Mouse (Mus musculus) MEL (cell line): ENCODE measurements at regions not wholly inside any gene's neighbourhood (a gene's known extent, or its start where the extent isn't known, plus 50 kb on each side); places are given as distances from the start of the nearest gene placed in this dataset.

Experiments
- DNase-seq: peaks from one replicate; pipeline ENCODE4 v3.0.0; 2011; ENCODE audit warnings: low read depth, low spot score
- H3K27ac ChIP-seq: 2 replicates; pipeline ENCODE4 v1.5.1; 2012; ENCODE audit warnings: low read depth, mild to moderate bottlenecking, control low read depth, low read length, moderate library complexity; ENCODE audit not compliant: control insufficient read depth
- H3K27me3 ChIP-seq, 2 experiments: fragments of 150-350 bp in 1 of 2; sonication (generic) in 1 of 2; 2 replicates each; pipeline ENCODE4 v1.6.1; 2012; ENCODE audit warnings: low read length in 2 of 2, mild to moderate bottlenecking in 2 of 2, improper control_type of control experiment in 1 of 2, moderate library complexity in 1 of 2; ENCODE audit not compliant: insufficient read depth in 2 of 2, control insufficient read depth in 1 of 2
- H3K36me3 ChIP-seq, 2 experiments: 2 replicates each; pipeline ENCODE4 v1.6.1; 2012 to 2014; ENCODE audit warnings: low read length in 2 of 2, improper control_type of control experiment in 1 of 2, inconsistent platforms in 1 of 2, mild to moderate bottlenecking in 1 of 2; ENCODE audit not compliant: insufficient read depth in 2 of 2, control insufficient read depth in 1 of 2
- H3K4me1 ChIP-seq, 2 experiments: fragments of 150-350 bp in 1 of 2; sonication (generic) in 1 of 2; 2 replicates each; pipeline ENCODE4 v1.6.1; 2012; ENCODE audit warnings: low read length in 2 of 2, improper control_type of control experiment in 1 of 2, mild to moderate bottlenecking in 1 of 2; ENCODE audit not compliant: insufficient read depth in 2 of 2, control insufficient read depth in 1 of 2
- H3K4me3 ChIP-seq, 2 experiments: fragments of 150-350 bp in 1 of 2; sonication (generic) in 1 of 2; 2 replicates each; pipeline ENCODE4 v1.5.1; 2012; ENCODE audit warnings: low read depth in 2 of 2, low read length in 2 of 2, mild to moderate bottlenecking in 2 of 2, moderate library complexity in 2 of 2, control low read depth in 1 of 2, improper control_type of control experiment in 1 of 2; ENCODE audit not compliant: control insufficient read depth in 1 of 2, insufficient read depth in 1 of 2
- H3K79me2 ChIP-seq: 2 replicates; pipeline ENCODE4 v1.6.1; 2012; ENCODE audit warnings: mild to moderate bottlenecking, low read length, moderate library complexity; ENCODE audit not compliant: control insufficient read depth, poor library complexity, insufficient read depth
- H3K9ac ChIP-seq: 2 replicates; pipeline ENCODE4 v1.6.1; 2012; ENCODE audit warnings: low read depth, mild to moderate bottlenecking, control low read depth, low read length, moderate library complexity; ENCODE audit not compliant: control insufficient read depth, poor library complexity, severe bottlenecking
- H3K9me3 ChIP-seq: fragments of 150-350 bp; sonication (generic); replicated peaks from 2 replicates; pipeline ENCODE4 v1.6.1; 2012; ENCODE audit warnings: mild to moderate bottlenecking, low read length, improper control_type of control experiment, moderate library complexity; ENCODE audit not compliant: insufficient read depth
- BHLHE40 ChIP-seq: IDR thresholded peaks from 2 replicates; pipeline ENCODE4 v1.6.1; 2012; ENCODE audit warnings: low read depth, mild to moderate bottlenecking, inconsistent platforms, low read length, improper control_type of control experiment, borderline replicate concordance
- CHD1 ChIP-seq: IDR thresholded peaks from 2 replicates; pipeline ENCODE4 v1.6.1; 2012; ENCODE audit warnings: low read depth, mild to moderate bottlenecking, inconsistent platforms, low read length, improper control_type of control experiment
- E2F4 ChIP-seq: IDR thresholded peaks from 2 replicates; pipeline ENCODE4 v1.6.1; 2011; ENCODE audit warnings: low read depth, low read length, improper control_type of control experiment, borderline replicate concordance
- EP300 ChIP-seq, 2 experiments: IDR thresholded peaks; 2 replicates each; pipeline ENCODE4 v1.6.1; 2011; ENCODE audit warnings: improper control_type of control experiment in 2 of 2, low read length in 2 of 2, low read depth in 1 of 2, mild to moderate bottlenecking in 1 of 2
- ETS1 ChIP-seq: IDR thresholded peaks from 2 replicates; pipeline ENCODE4 v1.6.1; 2012; ENCODE audit warnings: low read depth, mild to moderate bottlenecking, inconsistent platforms, low read length, improper control_type of control experiment, moderate library complexity
- GABPA ChIP-seq: IDR thresholded peaks from 2 replicates; pipeline ENCODE4 v1.6.1; 2012; ENCODE audit warnings: low read depth, mild to moderate bottlenecking, inconsistent platforms, low read length, improper control_type of control experiment, moderate library complexity
- HCFC1 ChIP-seq: IDR thresholded peaks from 2 replicates; pipeline ENCODE4 v1.6.1; 2012; ENCODE audit warnings: low read depth, mild to moderate bottlenecking, inconsistent platforms, low read length, improper control_type of control experiment, moderate library complexity
- KAT2A ChIP-seq: conservative IDR thresholded peaks from 2 replicates; pipeline ENCODE4 v1.6.1; 2012; ENCODE audit warnings: low read depth, low read length, improper control_type of control experiment, inconsistent platforms
- MAFK ChIP-seq: IDR thresholded peaks from 2 replicates; pipeline ENCODE4 v1.6.1; 2011; ENCODE audit warnings: low read depth, mild to moderate bottlenecking, low read length, improper control_type of control experiment, borderline replicate concordance
- MAX ChIP-seq: IDR thresholded peaks from 2 replicates; pipeline ENCODE4 v1.6.1; 2011; ENCODE audit warnings: low read length, improper control_type of control experiment
- MXI1 ChIP-seq: IDR thresholded peaks from 2 replicates; pipeline ENCODE4 v1.6.1; 2011; ENCODE audit warnings: mild to moderate bottlenecking, low read depth, low read length, improper control_type of control experiment
- MYB ChIP-seq: IDR thresholded peaks from 2 replicates; pipeline ENCODE4 v1.6.1; 2011; ENCODE audit warnings: mild to moderate bottlenecking, low read depth, low read length, improper control_type of control experiment
- NRF1 ChIP-seq: IDR thresholded peaks from 2 replicates; pipeline ENCODE4 v1.6.1; 2014; ENCODE audit warnings: low read depth, mild to moderate bottlenecking, inconsistent platforms, low read length, improper control_type of control experiment, moderate library complexity; ENCODE audit not compliant: poor library complexity, insufficient read depth, severe bottlenecking
- POLR2AphosphoS5 ChIP-seq: IDR thresholded peaks from 2 replicates; pipeline ENCODE4 v1.6.1; 2012; ENCODE audit warnings: low read depth, borderline replicate concordance, mild to moderate bottlenecking, inconsistent platforms, low read length, moderate library complexity, mixed read lengths
- RAD21 ChIP-seq: IDR thresholded peaks from 2 replicates; pipeline ENCODE4 v1.6.1; 2011; ENCODE audit warnings: mild to moderate bottlenecking, low read depth, low read length, improper control_type of control experiment
- TAL1 ChIP-seq: IDR thresholded peaks from 2 replicates; pipeline ENCODE4 v1.6.1; 2012; ENCODE audit warnings: mild to moderate bottlenecking, inconsistent platforms, low read length, moderate library complexity, mixed read lengths
- TBP ChIP-seq: IDR thresholded peaks from 2 replicates; pipeline ENCODE4 v1.8.0; 2011; ENCODE audit warnings: low read depth, low read length, improper control_type of control experiment
- TCF12 ChIP-seq: IDR thresholded peaks from 2 replicates; pipeline ENCODE4 v1.6.1; 2014; ENCODE audit warnings: low read depth, mild to moderate bottlenecking, inconsistent platforms, low read length, improper control_type of control experiment, moderate library complexity
- USF1 ChIP-seq: IDR thresholded peaks from 2 replicates; pipeline ENCODE4 v1.6.1; 2014; ENCODE audit warnings: low read depth, mild to moderate bottlenecking, inconsistent platforms, low read length, improper control_type of control experiment, moderate library complexity
- ZC3H11A ChIP-seq: IDR thresholded peaks from 2 replicates; pipeline ENCODE4 v1.6.1; 2012; ENCODE audit warnings: low read depth, mild to moderate bottlenecking, inconsistent platforms, low read length, improper control_type of control experiment
- ZKSCAN1 ChIP-seq: IDR thresholded peaks from 2 replicates; pipeline ENCODE4 v1.6.1; 2012; ENCODE audit warnings: low read depth, mild to moderate bottlenecking, inconsistent platforms, low read length, improper control_type of control experiment, moderate library complexity
- ZMIZ1 ChIP-seq: IDR thresholded peaks from 2 replicates; pipeline ENCODE4 v1.6.1; 2012; ENCODE audit warnings: low read depth, mild to moderate bottlenecking, inconsistent platforms, low read length, improper control_type of control experiment, moderate library complexity

DNA sequence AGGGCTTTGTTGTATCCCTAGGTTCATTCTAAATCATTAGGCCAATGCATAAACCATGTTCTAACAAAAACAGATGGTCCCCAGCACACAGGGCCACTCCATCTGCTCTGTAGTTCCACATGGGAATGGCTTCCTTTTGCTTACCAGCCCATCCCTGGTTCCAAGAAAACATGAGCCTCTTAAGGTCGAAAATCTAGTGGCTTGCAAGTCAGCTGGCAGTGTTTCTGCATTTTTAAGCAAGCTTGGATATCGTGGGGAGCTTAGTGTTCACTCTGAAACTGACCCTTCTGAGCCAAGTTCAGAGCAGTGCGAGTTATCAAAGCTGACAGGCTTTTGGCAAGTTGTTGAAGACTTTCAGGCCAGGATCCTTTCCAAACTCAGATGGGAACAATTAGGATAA, 659.5 kb upstream of the N6amt1 start:
- H3K9me3 ChIP-seq = no peaks in the 10 kb centered on the region

DNA sequence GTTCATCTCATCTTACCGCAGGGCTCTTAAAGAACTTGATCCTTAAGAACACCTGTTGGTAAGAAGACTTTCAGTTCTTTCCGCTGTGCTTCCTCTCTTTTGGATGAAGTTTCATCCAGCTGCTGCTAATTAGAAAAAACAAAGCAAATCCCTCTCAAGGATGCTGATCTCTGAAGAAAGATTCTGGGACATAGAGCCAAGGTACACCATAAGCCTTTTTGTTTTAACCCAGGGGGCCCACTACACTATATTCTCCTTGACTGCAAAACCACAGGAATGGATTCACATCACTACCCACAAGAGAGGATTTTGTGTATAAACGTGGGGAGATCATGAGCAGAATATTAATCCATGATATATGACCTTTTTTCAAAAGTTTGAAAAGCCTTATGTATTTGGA, 694.8 kb upstream of the N6amt1 start:
- no peaks in the 10 kb centered on the region for H3K4me1 ChIP-seq
- no peak for DNase-seq
- H3K36me3 ChIP-seq = no peaks in the 10 kb centered on the region
- TF ChIP-seq TBP = no peak
- no peak for TF ChIP-seq RAD21
- no peak for TF ChIP-seq NRF1
- TF ChIP-seq KAT2A = no peak
- no peak for TF ChIP-seq MAX
- H3K4me3 ChIP-seq = no peak overlapping the region
- no peak overlapping the region for H3K9ac ChIP-seq
- no peaks in the 10 kb centered on the region for H3K9me3 ChIP-seq
- H3K79me2 ChIP-seq = no peaks in the 10 kb centered on the region
- H3K27ac ChIP-seq = no peak overlapping the region
- H3K27me3 ChIP-seq = no peaks in the 10 kb centered on the region

More for the DNA sequence above, 659.5 kb upstream of the N6amt1 start:
- H3K27ac ChIP-seq = no peak overlapping the region
- no peak for DNase-seq
- no peaks in the 10 kb centered on the region for H3K27me3 ChIP-seq
- no peaks in the 10 kb centered on the region for H3K79me2 ChIP-seq
- no peaks in the 10 kb centered on the region for H3K36me3 ChIP-seq
- H3K4me3 ChIP-seq = no peak overlapping the region
- H3K4me1 ChIP-seq = no peaks in the 10 kb centered on the region
- TF ChIP-seq HCFC1 (no peak), CHD1 (no peak), BHLHE40 (no peak), EP300 (IDR thresholded peaks at IDR 0.05; ENCODE audit: low read depth in 1 of 2, low read length in 2 of 2) (no peak), TCF12 (no peak), MXI1 (no peak), USF1 (no peak), RAD21 (no peak), ETS1 (no peak), GABPA (no peak), POLR2AphosphoS5 (no peak), ZMIZ1 (no peak), MYB (no peak), ZC3H11A (no peak), ZKSCAN1 (no peak), MAFK (no peak), E2F4 (no peak), TAL1 (no peak)
- H3K9ac ChIP-seq = no peak overlapping the region
